Mouse (Mus musculus): Measurements from ENCODE around the gene Sdhaf1. TPM values are rescaled to one million over a fixed set of nuclear protein-coding genes. Genes with fewer than 3 reads are reported as not detected.

Gene Sdhaf1
- polyA plus RNA-seq, 1 experiment from 2014 or later: 24.4 TPM

DNA sequence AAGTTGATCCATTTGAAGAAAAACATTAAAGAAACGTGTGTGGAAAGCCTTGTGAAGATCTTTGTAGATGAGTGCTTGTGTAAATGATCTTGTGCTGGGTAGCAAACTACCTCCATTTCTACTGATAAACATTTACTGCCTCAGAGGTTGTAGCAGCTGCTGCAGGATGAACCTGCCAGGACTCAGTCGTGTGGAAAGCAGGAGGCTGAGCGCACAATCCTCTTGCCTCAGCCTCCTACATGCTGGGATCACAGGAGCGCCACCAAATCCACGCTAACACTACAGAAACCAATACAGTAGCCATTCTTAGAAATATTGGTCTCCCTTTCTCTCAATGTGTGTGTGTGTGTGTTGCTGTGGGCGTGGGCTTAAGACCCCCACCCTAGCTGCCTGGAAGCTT, 35.6 kb downstream of the Sdhaf1 start:
- WGBS: 71% methylated on average over 6 of the region's 6 CpGs
- Histone ChIP-seq H3K4me3 (ENCODE audit: low read depth, low read length) (no peak overlapping the region), H3K9ac (replicated peaks; ENCODE audit: low read length) (no peak overlapping the region), H3K27me3 (ENCODE audit: control insufficient read depth, insufficient read depth, low read length) (no peaks in the 10 kb centered on the region), H3K4me2 (ENCODE audit: low read depth, low read length) (no peak overlapping the region), H3K36me3 (replicated peaks; ENCODE audit: control insufficient read depth, insufficient read depth, low read depth, low read length) (no peaks in the 10 kb centered on the region), H3K9me3 (replicated peaks; ENCODE audit: control insufficient read depth, low read length) (no peaks in the 10 kb centered on the region), H3K27ac (replicated peaks; ENCODE audit: low read depth, low read length) (no peak overlapping the region), H3K4me1 (ENCODE audit: control insufficient read depth, insufficient read depth, low read length) (no peaks in the 10 kb centered on the region; the same call in 1 of the 2 replicates)
- no peak for ATAC-seq (replicated peaks; ENCODE audit: insufficient number of reproducible peaks, low FRiP score, low TSS enrichment, low read depth)
- no peak for DNase-seq (ENCODE audit: low spot score)

DNA sequence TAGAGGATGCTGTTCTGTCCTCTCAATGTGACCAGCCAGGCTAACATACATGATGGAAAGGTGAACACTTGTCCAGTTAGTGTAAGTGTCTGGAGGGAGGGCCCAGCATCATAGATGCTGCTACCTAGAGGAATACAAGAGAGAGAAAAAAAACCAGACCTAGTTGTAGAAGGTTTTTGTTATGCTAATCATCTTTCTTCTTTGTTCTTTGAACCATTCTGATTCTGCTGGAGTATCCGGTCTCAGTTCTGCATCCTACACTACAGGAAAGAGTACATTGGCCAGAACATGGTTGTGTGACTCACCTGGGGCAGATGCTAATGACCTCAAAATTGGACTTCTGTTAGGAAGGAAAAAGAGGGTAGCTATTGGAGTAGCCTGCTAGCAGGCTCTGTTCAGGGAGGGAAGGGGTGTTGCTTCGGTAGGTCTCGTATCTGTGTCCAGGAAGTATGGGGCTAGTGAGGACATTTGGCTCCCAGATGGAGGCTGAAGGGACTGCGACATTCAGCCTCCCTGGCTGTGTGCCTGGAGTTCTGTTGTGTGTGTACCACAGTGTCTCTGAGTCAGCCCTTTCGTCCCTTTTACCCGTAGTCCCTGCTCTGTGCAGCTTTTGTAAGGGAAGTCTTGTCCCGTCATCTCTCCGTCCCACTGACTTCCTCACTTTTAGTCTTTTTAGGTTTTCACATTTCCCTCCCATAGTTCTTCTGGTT, 36.8 kb downstream of the Sdhaf1 start:
- ATAC-seq (replicated peaks; ENCODE audit: insufficient number of reproducible peaks, low FRiP score, low TSS enrichment, low read depth): no peak
- Histone ChIP-seq H3K27me3 (ENCODE audit: control insufficient read depth, insufficient read depth, low read length) (no peaks in the 10 kb centered on the region), H3K27ac (replicated peaks; ENCODE audit: low read depth, low read length) (no peak overlapping the region)

DNA sequence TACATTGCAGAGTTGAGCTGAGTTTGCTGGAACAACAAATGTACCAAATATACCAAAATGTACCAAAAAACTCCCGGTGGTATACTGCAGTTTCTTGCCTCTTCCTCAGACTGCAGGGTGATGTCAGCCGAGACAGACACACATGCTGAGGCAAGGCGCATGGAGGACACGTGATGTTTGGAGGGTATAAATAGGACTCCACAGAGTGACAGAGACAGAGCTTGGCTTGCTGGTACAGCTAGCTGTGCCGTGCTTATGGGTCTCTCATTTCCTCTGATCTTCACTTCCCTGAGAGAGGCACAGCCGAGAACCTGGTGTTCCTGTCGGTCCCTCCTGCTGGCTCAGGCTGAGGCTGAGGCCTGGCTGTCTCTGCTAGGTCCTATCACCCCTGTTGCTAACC, 41.0 kb downstream of the Sdhaf1 start:
- Histone ChIP-seq H3K9ac (replicated peaks; ENCODE audit: low read length) (no peak overlapping the region), H3K27me3 (ENCODE audit: control insufficient read depth, insufficient read depth, low read length) (no peaks in the 10 kb centered on the region), H3K36me3 (replicated peaks; ENCODE audit: control insufficient read depth, insufficient read depth, low read depth, low read length) (no peaks in the 10 kb centered on the region), H3K9me3 (replicated peaks; ENCODE audit: control insufficient read depth, low read length) (no peaks in the 10 kb centered on the region), H3K4me3 (ENCODE audit: low read depth, low read length) (no peak overlapping the region), H3K27ac (replicated peaks; ENCODE audit: low read depth, low read length) (no peak overlapping the region), H3K4me1 (ENCODE audit: control insufficient read depth, insufficient read depth, low read length) (no peaks in the 10 kb centered on the region), H3K4me2 (ENCODE audit: low read depth, low read length) (no peak overlapping the region)
- DNase-seq (ENCODE audit: low spot score) (no peak), ATAC-seq (replicated peaks; ENCODE audit: insufficient number of reproducible peaks, low FRiP score, low TSS enrichment, low read depth) (no peak)
- 72% methylated on average over 7 of the region's 7 CpGs for WGBS

More for the DNA sequence above, 36.8 kb downstream of the Sdhaf1 start:
- H3K9ac ChIP-seq (replicated peaks; ENCODE audit: low read length): no peak overlapping the region
- H3K36me3 ChIP-seq (replicated peaks; ENCODE audit: control insufficient read depth, insufficient read depth, low read depth, low read length): no peaks in the 10 kb centered on the region
- no peaks in the 10 kb centered on the region; the same call in 1 of the 2 replicates for H3K4me1 ChIP-seq (ENCODE audit: control insufficient read depth, insufficient read depth, low read length)
- H3K4me2 ChIP-seq (ENCODE audit: low read depth, low read length): no peak overlapping the region
- DNase-seq (ENCODE audit: low spot score): no peak
- no peak overlapping the region for H3K4me3 ChIP-seq (ENCODE audit: low read depth, low read length)
- 71% methylated on average over 8 of the region's 8 CpGs for WGBS
- no peaks in the 10 kb centered on the region for H3K9me3 ChIP-seq (replicated peaks; ENCODE audit: control insufficient read depth, low read length)

DNA sequence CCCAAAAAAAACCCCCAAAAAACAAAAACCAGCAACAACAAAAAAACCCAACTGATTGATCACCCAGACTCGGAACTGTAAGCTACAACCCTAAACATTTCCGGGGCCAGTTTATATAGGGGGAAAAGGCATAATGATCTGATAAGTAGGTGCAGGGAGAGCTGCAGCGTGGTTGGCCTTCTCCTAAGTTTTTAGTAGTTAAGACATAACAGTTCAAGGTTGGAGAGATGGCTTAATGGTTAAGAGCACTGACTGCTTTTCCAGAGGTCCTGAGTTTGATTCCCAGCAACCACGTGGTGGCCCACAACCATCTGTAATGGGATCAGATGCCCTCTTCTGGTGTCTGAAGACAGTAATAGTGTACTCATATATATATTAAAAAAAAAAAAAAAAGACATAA, 42.2 kb downstream of the Sdhaf1 start:
- no peak overlapping the region for H3K9ac ChIP-seq (replicated peaks; ENCODE audit: low read length)
- no peaks in the 10 kb centered on the region for H3K27me3 ChIP-seq (ENCODE audit: control insufficient read depth, insufficient read depth, low read length)
- WGBS: 71% methylated on average over 4 of the region's 4 CpGs
- no peaks in the 10 kb centered on the region for H3K4me1 ChIP-seq (ENCODE audit: control insufficient read depth, insufficient read depth, low read length)
- ATAC-seq (replicated peaks; ENCODE audit: insufficient number of reproducible peaks, low FRiP score, low TSS enrichment, low read depth) (no peak), DNase-seq (ENCODE audit: low spot score) (no peak)
- H3K36me3 ChIP-seq (replicated peaks; ENCODE audit: control insufficient read depth, insufficient read depth, low read depth, low read length): no peaks in the 10 kb centered on the region
- no peak overlapping the region for H3K4me3 ChIP-seq (ENCODE audit: low read depth, low read length)
- no peak overlapping the region; the same call in 1 of the 2 replicates for H3K4me2 ChIP-seq (ENCODE audit: low read depth, low read length)
- H3K27ac ChIP-seq (replicated peaks; ENCODE audit: low read depth, low read length): no peak overlapping the region
- H3K9me3 ChIP-seq (replicated peaks; ENCODE audit: control insufficient read depth, low read length): no peaks in the 10 kb centered on the region

DNA sequence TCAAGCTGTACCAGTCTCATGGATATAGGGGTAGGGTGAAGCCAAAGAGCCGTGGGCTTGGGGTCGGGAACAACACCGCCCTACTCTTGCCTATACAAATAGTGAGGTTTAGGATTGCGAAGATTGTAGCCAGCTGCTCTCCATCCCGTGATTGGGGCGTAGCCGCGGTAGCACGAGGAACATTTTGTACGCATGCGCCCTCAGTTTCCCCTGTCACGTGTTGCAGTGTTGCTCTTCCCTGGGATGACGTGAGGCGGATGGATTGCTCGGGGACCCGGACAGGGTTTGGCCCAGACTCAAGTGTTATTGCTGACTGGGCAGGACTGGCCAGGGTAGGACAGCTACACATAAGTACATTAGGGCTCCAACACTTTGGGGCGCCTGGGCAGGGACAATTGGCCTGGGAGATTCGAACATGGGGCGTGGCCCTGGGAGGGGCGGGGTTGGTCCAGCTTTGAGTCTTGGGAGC, 43.0 kb downstream of the Sdhaf1 start:
- H3K27ac ChIP-seq (replicated peaks; ENCODE audit: low read depth, low read length): peak overlapping the region; percentile 90
- H3K4me3 ChIP-seq (ENCODE audit: low read depth, low read length): peak overlapping the region; percentile 65
- ATAC-seq (replicated peaks; ENCODE audit: insufficient number of reproducible peaks, low FRiP score, low TSS enrichment, low read depth) (peak; percentile 80), DNase-seq (ENCODE audit: low spot score) (peak; percentile 92)
- under 1% methylated on average over 20 of the region's 20 CpGs for WGBS
- no peaks in the 10 kb centered on the region for H3K9me3 ChIP-seq (replicated peaks; ENCODE audit: control insufficient read depth, low read length)
- H3K4me2 ChIP-seq (ENCODE audit: low read depth, low read length): peak overlapping the region; percentile 80
- H3K4me1 ChIP-seq (ENCODE audit: control insufficient read depth, insufficient read depth, low read length): no peaks in the 10 kb centered on the region
- H3K9ac ChIP-seq (replicated peaks; ENCODE audit: low read length): peak overlapping the region; percentile 53
- H3K27me3 ChIP-seq (ENCODE audit: control insufficient read depth, insufficient read depth, low read length): no peaks in the 10 kb centered on the region
- H3K36me3 ChIP-seq (replicated peaks; ENCODE audit: control insufficient read depth, insufficient read depth, low read depth, low read length): no peaks in the 10 kb centered on the region

DNA sequence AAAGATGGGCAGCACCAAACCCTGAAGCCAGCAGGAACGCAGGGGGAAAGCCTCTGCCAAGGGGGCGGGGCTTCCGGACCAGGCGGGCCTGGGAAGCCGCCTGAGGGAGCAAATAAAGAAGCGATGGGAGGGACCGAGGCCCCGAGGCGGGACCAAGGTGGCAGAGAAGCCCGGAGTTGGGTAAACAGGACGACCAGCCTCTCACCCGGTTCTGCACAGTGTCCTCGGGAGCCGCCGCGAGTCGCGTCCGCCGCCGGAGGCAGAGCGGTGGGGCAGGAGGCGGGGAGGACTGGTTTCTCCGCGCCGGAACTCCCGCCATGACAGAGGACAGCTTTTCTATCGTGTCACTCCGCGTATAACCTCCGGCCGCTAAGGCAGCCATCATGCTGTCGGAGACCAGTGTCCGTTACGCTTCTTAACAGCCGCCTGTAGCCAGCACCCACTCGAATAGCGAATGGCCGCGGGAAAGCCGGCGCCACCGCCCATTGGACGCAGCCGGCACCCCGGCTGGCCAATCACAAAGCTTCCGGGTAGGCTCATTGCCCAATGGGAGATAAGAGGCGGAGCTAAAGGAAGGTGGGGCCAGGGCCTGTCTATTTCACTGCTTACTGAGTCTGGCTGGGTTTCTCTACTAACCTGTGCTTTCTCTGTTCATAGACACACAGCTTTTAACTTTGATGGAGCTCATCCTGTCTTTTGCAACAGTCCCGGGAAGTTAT, 43.6 kb downstream of the Sdhaf1 start, which contains the start of the genes Thap8 and Wdr62:
Gene Thap8 (plus strand): TSS at position 144 of the 719 bp plus-strand sequence.
Gene Wdr62 (minus strand): TSS at position 469 of the 719 bp plus-strand sequence.
- Histone ChIP-seq H3K9me3 (replicated peaks; ENCODE audit: control insufficient read depth, low read length) (no peaks in the 10 kb centered on the region), H3K4me3 (ENCODE audit: low read depth, low read length) (peak within 1 kb of the TSS; percentile 65), H3K27me3 (ENCODE audit: control insufficient read depth, insufficient read depth, low read length) (no peaks in the 10 kb centered on the region), H3K4me2 (ENCODE audit: low read depth, low read length) (peak within 1 kb of the TSS; percentile 80), H3K36me3 (replicated peaks; ENCODE audit: control insufficient read depth, insufficient read depth, low read depth, low read length) (no peaks in the 10 kb centered on the region), H3K9ac (replicated peaks; ENCODE audit: low read length) (peak within 1 kb of the TSS; percentile 60), H3K27ac (replicated peaks; ENCODE audit: low read depth, low read length) (peak within 1 kb of the TSS; percentile 90), H3K4me1 (ENCODE audit: control insufficient read depth, insufficient read depth, low read length) (no peaks in the 10 kb centered on the region)
- DNase-seq (ENCODE audit: low spot score) (peak; percentile 95), ATAC-seq (replicated peaks; ENCODE audit: insufficient number of reproducible peaks, low FRiP score, low TSS enrichment, low read depth) (peak; percentile 91)
- WGBS: under 1% methylated on average over 49 of the region's 49 CpGs

DNA sequence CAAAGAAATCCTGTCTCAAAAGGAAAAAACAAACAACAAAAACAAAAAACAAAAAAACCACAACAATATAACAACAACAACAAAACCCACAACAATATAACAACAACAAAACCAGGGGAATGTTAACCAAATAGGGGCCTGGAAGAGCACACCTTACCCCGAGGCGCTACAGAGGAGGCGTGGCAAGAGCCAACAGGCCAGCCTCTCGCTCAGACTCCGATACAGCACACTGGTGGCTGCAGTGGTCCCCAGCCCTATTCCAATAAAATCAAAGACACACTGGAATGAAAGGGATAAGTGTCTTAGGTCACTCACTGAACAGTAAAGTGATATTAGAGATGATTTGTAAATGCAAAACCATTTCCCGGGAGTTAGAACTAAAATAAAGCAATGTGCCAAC, 44.2 kb downstream of the Sdhaf1 start:
- Histone ChIP-seq H3K36me3 (replicated peaks; ENCODE audit: control insufficient read depth, insufficient read depth, low read depth, low read length) (no peaks in the 10 kb centered on the region), H3K27ac (replicated peaks; ENCODE audit: low read depth, low read length) (peak overlapping the region; percentile 90; the same call in 1 of the 2 replicates), H3K9ac (replicated peaks; ENCODE audit: low read length) (peak overlapping the region; percentile 60), H3K4me3 (ENCODE audit: low read depth, low read length) (peak overlapping the region; percentile 65), H3K27me3 (ENCODE audit: control insufficient read depth, insufficient read depth, low read length) (no peaks in the 10 kb centered on the region), H3K4me1 (ENCODE audit: control insufficient read depth, insufficient read depth, low read length) (no peaks in the 10 kb centered on the region), H3K9me3 (replicated peaks; ENCODE audit: control insufficient read depth, low read length) (no peaks in the 10 kb centered on the region), H3K4me2 (ENCODE audit: low read depth, low read length) (peak overlapping the region; percentile 80)
- DNase-seq (ENCODE audit: low spot score) (peak; percentile 46), ATAC-seq (replicated peaks; ENCODE audit: insufficient number of reproducible peaks, low FRiP score, low TSS enrichment, low read depth) (peak; percentile 49; the same call in 1 of the 2 replicates)
- WGBS: under 1% methylated on average over 6 of the region's 6 CpGs

DNA sequence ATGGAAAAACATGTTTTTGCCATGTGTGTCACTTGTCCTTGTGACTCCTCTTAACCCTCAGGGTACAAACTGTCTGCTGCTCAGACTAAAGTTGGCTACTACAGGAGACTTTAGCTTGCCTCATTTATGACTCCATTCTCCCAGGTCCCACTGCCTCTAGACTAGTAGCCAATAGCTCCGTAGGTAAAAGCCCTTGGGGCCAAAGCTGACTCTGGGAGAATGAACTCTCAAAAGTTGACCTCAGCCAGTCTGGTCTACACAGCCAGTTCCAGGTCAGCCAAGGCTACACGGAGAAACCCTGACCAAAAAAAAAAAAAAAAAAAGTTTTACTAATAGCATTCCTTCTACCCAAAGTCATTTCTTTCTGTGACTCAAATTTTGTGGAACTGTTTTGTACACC, 44.8 kb downstream of the Sdhaf1 start:
- no peak overlapping the region for H3K9ac ChIP-seq (replicated peaks; ENCODE audit: low read length)

More for the DNA sequence above, 44.8 kb downstream of the Sdhaf1 start:
- WGBS: 57% methylated on average over 2 of the region's 2 CpGs
- Histone ChIP-seq H3K4me2 (ENCODE audit: low read depth, low read length) (no peak overlapping the region; the same call in 1 of the 2 replicates), H3K27ac (replicated peaks; ENCODE audit: low read depth, low read length) (no peak overlapping the region), H3K4me3 (ENCODE audit: low read depth, low read length) (no peak overlapping the region), H3K9me3 (replicated peaks; ENCODE audit: control insufficient read depth, low read length) (no peaks in the 10 kb centered on the region), H3K36me3 (replicated peaks; ENCODE audit: control insufficient read depth, insufficient read depth, low read depth, low read length) (no peaks in the 10 kb centered on the region), H3K4me1 (ENCODE audit: control insufficient read depth, insufficient read depth, low read length) (no peaks in the 10 kb centered on the region), H3K27me3 (ENCODE audit: control insufficient read depth, insufficient read depth, low read length) (no peaks in the 10 kb centered on the region)
- DNase-seq (ENCODE audit: low spot score): no peak
- ATAC-seq (replicated peaks; ENCODE audit: insufficient number of reproducible peaks, low FRiP score, low TSS enrichment, low read depth): no peak
